Mouse (Mus musculus) lung, postnatal 0 days (tissue): ENCODE results near the gene Cldn9.

Experiments
- CTCF ChIP-seq: IDR thresholded peaks from 2 replicates; pipeline ENCODE4 v1.5.1; 2016; ENCODE audit warnings: antibody characterized with exemption, mild to moderate bottlenecking
- EP300 ChIP-seq: IDR thresholded peaks from 2 replicates; pipeline ENCODE4 v1.6.1; 2016; ENCODE audit warnings: antibody characterized with exemption, mild to moderate bottlenecking, control low read depth

GRCm38 (mm10) chr17:23699131-23700077 is 15.6 kb upstream of the Cldn9 start:
- TF ChIP-seq CTCF = no peak; the same call in 1 of the 2 replicates
- no peak for TF ChIP-seq EP300
